Mouse (Mus musculus): ENCODE results near the gene Tenm3. TPM values are rescaled to one million over a fixed set of nuclear protein-coding genes. Genes with fewer than 3 reads are reported as not detected.

The Tenm3 gene
- total RNA-seq, 2 experiments from 2014 or later, result not detected

- ATAC-seq (replicated peaks; ENCODE audit: low FRiP score, poor library complexity, severe bottlenecking), result no peak
These were observed 91.8 kb downstream of the Tenm3 start for GRCm38 (mm10) chr8:48751965-48752364.

- ATAC-seq (replicated peaks; ENCODE audit: low FRiP score, poor library complexity, severe bottlenecking), result no peak
These were observed 95.2 kb downstream of the Tenm3 start for GRCm38 (mm10) chr8:48748503-48749059.

- no peak for ATAC-seq (replicated peaks; ENCODE audit: low FRiP score, poor library complexity, severe bottlenecking)
These were observed 99.8 kb downstream of the Tenm3 start for GRCm38 (mm10) chr8:48743912-48744311.

GRCm38 (mm10) chr8:48742741-48743140, 101.0 kb downstream of the Tenm3 start:
- no peak for ATAC-seq (replicated peaks; ENCODE audit: low FRiP score, poor library complexity, severe bottlenecking)

- no peak for ATAC-seq (replicated peaks; ENCODE audit: low FRiP score, poor library complexity, severe bottlenecking)
These were observed 102.8 kb downstream of the Tenm3 start for GRCm38 (mm10) chr8:48740951-48741350.

GRCm38 (mm10) chr8:48740147-48740881, 103.4 kb downstream of the Tenm3 start:
- ATAC-seq (replicated peaks; ENCODE audit: low FRiP score, poor library complexity, severe bottlenecking), result no peak

GRCm38 (mm10) chr8:48733731-48734130, 110.0 kb downstream of the Tenm3 start:
- no peak for ATAC-seq (replicated peaks; ENCODE audit: low FRiP score, poor library complexity, severe bottlenecking)

- ATAC-seq (replicated peaks; ENCODE audit: low FRiP score, poor library complexity, severe bottlenecking), result no peak
These were observed 110.7 kb downstream of the Tenm3 start for GRCm38 (mm10) chr8:48733057-48733456.

GRCm38 (mm10) chr8:48730701-48731100, 113.0 kb downstream of the Tenm3 start:
- no peak for ATAC-seq (replicated peaks; ENCODE audit: low FRiP score, poor library complexity, severe bottlenecking)

- no peak for ATAC-seq (replicated peaks; ENCODE audit: low FRiP score, poor library complexity, severe bottlenecking)
These were observed 114.7 kb downstream of the Tenm3 start for GRCm38 (mm10) chr8:48728833-48729690.

- ATAC-seq (replicated peaks; ENCODE audit: low FRiP score, poor library complexity, severe bottlenecking), result no peak
These were observed 115.7 kb downstream of the Tenm3 start for GRCm38 (mm10) chr8:48728006-48728405.

GRCm38 (mm10) chr8:48722744-48723143, 121.0 kb downstream of the Tenm3 start:
- ATAC-seq (replicated peaks; ENCODE audit: low FRiP score, poor library complexity, severe bottlenecking), result no peak

- no peak for ATAC-seq (replicated peaks; ENCODE audit: low FRiP score, poor library complexity, severe bottlenecking)
These were observed 121.4 kb downstream of the Tenm3 start for GRCm38 (mm10) chr8:48722318-48722717.

- ATAC-seq (replicated peaks; ENCODE audit: low FRiP score, poor library complexity, severe bottlenecking), result no peak
These were observed 122.4 kb downstream of the Tenm3 start for GRCm38 (mm10) chr8:48721376-48721775.

GRCm38 (mm10) chr8:48715616-48716015, 128.1 kb downstream of the Tenm3 start:
- no peak for ATAC-seq (replicated peaks; ENCODE audit: low FRiP score, poor library complexity, severe bottlenecking)

GRCm38 (mm10) chr8:48706666-48707065, 137.1 kb downstream of the Tenm3 start:
- ATAC-seq (replicated peaks; ENCODE audit: low FRiP score, poor library complexity, severe bottlenecking), result no peak

- ATAC-seq (replicated peaks; ENCODE audit: low FRiP score, poor library complexity, severe bottlenecking), result no peak
These were observed 138.8 kb downstream of the Tenm3 start for GRCm38 (mm10) chr8:48704885-48705515.

GRCm38 (mm10) chr8:48704485-48704884, 139.3 kb downstream of the Tenm3 start:
- no peak for ATAC-seq (replicated peaks; ENCODE audit: low FRiP score, poor library complexity, severe bottlenecking)

- no peak for ATAC-seq (replicated peaks; ENCODE audit: low FRiP score, poor library complexity, severe bottlenecking)
These were observed 152.9 kb downstream of the Tenm3 start for GRCm38 (mm10) chr8:48690665-48691395.

- no peak for ATAC-seq (replicated peaks; ENCODE audit: low FRiP score, poor library complexity, severe bottlenecking)
These were observed 155.0 kb downstream of the Tenm3 start for GRCm38 (mm10) chr8:48688706-48689105.
